Mouse (Mus musculus): Measurements from ENCODE around the gene Rbp2.

DNA sequence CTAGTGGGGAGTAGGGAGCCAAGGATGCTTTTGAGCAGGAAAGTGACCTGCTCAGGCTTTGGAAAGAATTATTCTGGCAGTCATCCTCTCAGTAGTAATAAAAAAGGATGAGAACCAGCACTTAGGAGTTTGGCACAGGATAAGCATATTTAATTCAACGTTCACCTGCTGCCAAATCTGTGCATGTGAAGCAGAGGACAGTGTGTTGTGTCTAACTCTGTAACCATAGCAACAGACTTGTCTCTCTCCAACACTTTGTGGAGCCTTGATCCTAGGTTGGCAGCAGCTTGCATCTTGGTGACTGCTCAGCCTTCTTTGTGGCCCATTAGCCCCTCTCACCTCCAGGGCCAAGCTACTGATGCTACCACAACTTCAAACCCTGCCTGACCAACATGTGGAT lies 34.9 kb upstream of the Rbp2 start:
- TF ChIP-seq CTCF (IDR thresholded peaks at IDR 0.05; ENCODE audit: low read depth) (no peak), EP300 (IDR thresholded peaks at IDR 0.05; ENCODE audit: low read depth) (no peak)

Measured in heart, postnatal 0 days (tissue).